Mouse (Mus musculus) CH12.LX (cell line): ENCODE measurements around the gene Psmd13.

Experiments
- EP300 ChIP-seq: IDR thresholded peaks from 2 replicates; pipeline ENCODE4 v1.6.1; 2011; ENCODE audit warnings: low read length, improper control_type of control experiment
- POLR2A ChIP-seq: IDR thresholded peaks from 2 replicates; pipeline ENCODE4 v1.6.1; 2011; ENCODE audit warnings: low read depth, mild to moderate bottlenecking, improper control_type of control experiment, low read length
- SIN3A ChIP-seq: IDR thresholded peaks from 2 replicates; pipeline ENCODE4 v1.6.1; 2012; ENCODE audit warnings: low read length, improper control_type of control experiment, inconsistent platforms
- USF2 ChIP-seq: conservative IDR thresholded peaks from 2 replicates; pipeline ENCODE4 v1.6.1; 2011; ENCODE audit warnings: low read depth, low read length, improper control_type of control experiment

GRCm38 (mm10) chr7:140922398-140923069, 40.8 kb downstream of the Psmd13 start:
- TF ChIP-seq POLR2A (no peak), EP300 (no peak), USF2 (no peak), SIN3A (0 out of 2 replicates have a peak, but pooled peaks have one; percentile 39)
